Mouse (Mus musculus) myocyte (in vitro differentiated cells): ENCODE measurements at regions not wholly inside any gene's neighbourhood (a gene's known extent, or its start where the extent isn't known, plus 50 kb on each side); places are given as distances from the start of the nearest gene placed in this dataset.

Experiments used
- H3K27me3 ChIP-seq: one replicate; pipeline ENCODE4 v1.6.1; 2011; ENCODE audit not compliant: control insufficient read depth, insufficient read depth, insufficient read length
- H3K36me3 ChIP-seq: one replicate; pipeline ENCODE4 v1.6.1; 2011; ENCODE audit not compliant: control insufficient read depth, insufficient read depth
- H3K4me2 ChIP-seq: one replicate; pipeline ENCODE4 v1.6.1; 2011; ENCODE audit warnings: low read depth, control low read depth
- H3K4me3 ChIP-seq: one replicate; pipeline ENCODE4 v1.5.1; 2011; ENCODE audit warnings: mild to moderate bottlenecking, control low read depth, moderate library complexity
- H3K79me2 ChIP-seq: one replicate; pipeline ENCODE4 v1.6.1; 2011; ENCODE audit not compliant: control insufficient read depth, insufficient read depth
- H3ac ChIP-seq: one replicate; pipeline ENCODE4 v1.6.1; 2011; ENCODE audit not compliant: control insufficient read depth, insufficient read length
- CEBPB ChIP-seq: IDR thresholded peaks from 2 replicates; pipeline ENCODE4 v1.6.1; 2011; ENCODE audit warnings: mild to moderate bottlenecking, moderate library complexity; ENCODE audit not compliant: poor library complexity, insufficient read depth, severe bottlenecking
- E2F4 ChIP-seq: IDR thresholded peaks from one replicate; pipeline ENCODE4 v1.6.1; 2011; ENCODE audit warnings: mild to moderate bottlenecking, control low read depth, moderate library complexity; ENCODE audit not compliant: insufficient read depth
- MAX ChIP-seq: IDR thresholded peaks from one replicate; pipeline ENCODE4 v1.6.1; 2011; ENCODE audit warnings: low read depth, mild to moderate bottlenecking, control low read depth
- MYOD1 ChIP-seq, 3 experiments: IDR thresholded peaks; one replicate each; pipeline ENCODE4 v1.6.1; 2011; ENCODE audit warnings: control low read depth in 2 of 3, low read depth in 2 of 3, mild to moderate bottlenecking in 2 of 3, moderate library complexity in 1 of 3; ENCODE audit not compliant: insufficient read length in 2 of 3, control insufficient read depth in 1 of 3
- MYOG ChIP-seq, 3 experiments: IDR thresholded peaks; one replicate each; pipeline ENCODE4 v1.6.1; 2011; ENCODE audit warnings: control low read depth in 2 of 3, low read depth in 2 of 3, mild to moderate bottlenecking in 2 of 3; ENCODE audit not compliant: insufficient read length in 2 of 3, control insufficient read depth in 1 of 3, insufficient read depth in 1 of 3
- POLR2A ChIP-seq: IDR thresholded peaks from one replicate; pipeline ENCODE4 v1.6.1; 2011; ENCODE audit warnings: low read depth, mild to moderate bottlenecking, control low read depth, moderate library complexity; ENCODE audit not compliant: insufficient read length
- POLR2AphosphoS2 ChIP-seq: IDR thresholded peaks from one replicate; pipeline ENCODE4 v1.6.1; 2011; ENCODE audit warnings: low read depth, control low read depth; ENCODE audit not compliant: insufficient read length
- REST ChIP-seq: IDR thresholded peaks from one replicate; pipeline ENCODE4 v1.6.1; 2011; ENCODE audit warnings: mild to moderate bottlenecking, control low read depth, moderate library complexity; ENCODE audit not compliant: insufficient read depth, insufficient read length
- SRF ChIP-seq: IDR thresholded peaks from one replicate; pipeline ENCODE4 v1.6.1; 2011; ENCODE audit warnings: low read depth; ENCODE audit not compliant: control insufficient read depth, insufficient read length
- TCF12 ChIP-seq: IDR thresholded peaks from one replicate; pipeline ENCODE4 v1.6.1; 2011; ENCODE audit warnings: mild to moderate bottlenecking, control low read depth; ENCODE audit not compliant: poor library complexity, insufficient read depth, severe bottlenecking
- TCF3 ChIP-seq: IDR thresholded peaks from one replicate; pipeline ENCODE4 v1.6.1; 2011; ENCODE audit warnings: low read depth, control low read depth; ENCODE audit not compliant: insufficient read length
- USF1 ChIP-seq: IDR thresholded peaks from one replicate; pipeline ENCODE4 v1.6.1; 2011; ENCODE audit warnings: low read depth, mild to moderate bottlenecking, control low read depth, moderate library complexity

GRCm38 (mm10) chr5:148640523-148640922 lies 87.9 kb upstream of the Ubl3 start:
- Histone ChIP-seq H3K4me2 (no peak overlapping the region), H3K4me3 (no peak overlapping the region)

GRCm38 (mm10) chr5:148634919-148635356 lies 82.3 kb upstream of the Ubl3 start:
- H3K27me3 ChIP-seq: no peaks in the 10 kb centered on the region

More at GRCm38 (mm10) chr5:148640523-148640922, 87.9 kb upstream of the Ubl3 start:
- no peaks in the 10 kb centered on the region for H3K27me3 ChIP-seq
- H3K36me3 ChIP-seq: no peaks in the 10 kb centered on the region
- H3ac ChIP-seq: no peak overlapping the region
- H3K79me2 ChIP-seq: no peaks in the 10 kb centered on the region
- no peak for TF ChIP-seq MYOG (IDR thresholded peaks at IDR 0.05; ENCODE audit: control insufficient read depth in 1 of 3, insufficient read depth in 1 of 3, insufficient read length in 2 of 3, low read depth in 2 of 3)
- no peak for TF ChIP-seq SRF
- TF ChIP-seq USF1: no peak
- no peak for TF ChIP-seq POLR2AphosphoS2
- no peak for TF ChIP-seq POLR2A
- TF ChIP-seq E2F4: no peak
- no peak for TF ChIP-seq REST
- TF ChIP-seq TCF3: no peak
- no peak for TF ChIP-seq MYOD1 (IDR thresholded peaks at IDR 0.05; ENCODE audit: control insufficient read depth in 1 of 3, insufficient read length in 2 of 3, low read depth in 2 of 3)
- TF ChIP-seq CEBPB: no peak
- no peak for TF ChIP-seq TCF12
- TF ChIP-seq MAX: no peak

GRCm38 (mm10) chr5:148633999-148634398 lies 81.4 kb upstream of the Ubl3 start:
- Histone ChIP-seq H3ac (no peak overlapping the region), H3K4me3 (no peak overlapping the region), H3K79me2 (no peaks in the 10 kb centered on the region), H3K4me2 (peak overlapping the region; percentile 43), H3K27me3 (no peaks in the 10 kb centered on the region), H3K36me3 (no peaks in the 10 kb centered on the region)
- TF ChIP-seq CEBPB (no peak), POLR2AphosphoS2 (no peak), MYOG (IDR thresholded peaks at IDR 0.05; ENCODE audit: control insufficient read depth in 1 of 3, insufficient read depth in 1 of 3, insufficient read length in 2 of 3, low read depth in 2 of 3) (no peak), POLR2A (no peak), E2F4 (no peak), TCF3 (no peak), USF1 (no peak), REST (no peak), TCF12 (no peak), SRF (no peak), MYOD1 (IDR thresholded peaks at IDR 0.05; ENCODE audit: control insufficient read depth in 1 of 3, insufficient read length in 2 of 3, low read depth in 2 of 3) (no peak), MAX (no peak)

More at GRCm38 (mm10) chr5:148634919-148635356, 82.3 kb upstream of the Ubl3 start:
- Histone ChIP-seq H3K36me3 (no peaks in the 10 kb centered on the region), H3K4me2 (no peak overlapping the region), H3K79me2 (no peaks in the 10 kb centered on the region), H3K4me3 (no peak overlapping the region), H3ac (no peak overlapping the region)
- TF ChIP-seq MAX: no peak
- TF ChIP-seq POLR2AphosphoS2: no peak
- no peak for TF ChIP-seq E2F4
- TF ChIP-seq TCF3: no peak
- no peak for TF ChIP-seq MYOG (IDR thresholded peaks at IDR 0.05; ENCODE audit: control insufficient read depth in 1 of 3, insufficient read depth in 1 of 3, insufficient read length in 2 of 3, low read depth in 2 of 3)
- no peak for TF ChIP-seq TCF12
- no peak for TF ChIP-seq REST
- no peak for TF ChIP-seq CEBPB
- TF ChIP-seq MYOD1 (IDR thresholded peaks at IDR 0.05; ENCODE audit: control insufficient read depth in 1 of 3, insufficient read length in 2 of 3, low read depth in 2 of 3): no peak
- TF ChIP-seq SRF: no peak
- TF ChIP-seq POLR2A: no peak
- no peak for TF ChIP-seq USF1

DNA sequence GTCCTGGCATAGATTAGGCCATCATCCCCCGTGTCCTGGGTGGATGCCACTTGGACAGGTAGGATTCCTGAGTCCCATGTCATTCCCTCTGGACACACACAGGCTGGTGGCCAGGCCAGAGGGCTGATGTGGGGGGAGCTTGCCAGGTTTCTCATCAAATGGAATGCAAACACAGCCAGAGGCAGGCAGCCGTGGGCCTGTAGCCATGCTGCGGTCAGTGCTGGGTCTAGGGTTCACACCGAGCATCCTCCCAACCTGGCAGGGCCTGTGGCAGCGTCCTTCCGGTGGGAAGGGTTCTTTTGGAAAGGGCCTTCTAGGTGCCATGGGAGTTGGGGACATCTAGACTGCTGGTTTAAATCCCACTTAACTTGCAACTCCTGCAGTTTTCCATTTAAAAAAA lies 80.7 kb upstream of the Ubl3 start:
- Histone ChIP-seq H3K4me2 (peak overlapping the region; percentile 43), H3K36me3 (no peaks in the 10 kb centered on the region), H3K79me2 (no peaks in the 10 kb centered on the region), H3ac (no peak overlapping the region), H3K4me3 (no peak overlapping the region), H3K27me3 (no peaks in the 10 kb centered on the region)
- TF ChIP-seq TCF12: no peak
